Mouse (Mus musculus): ENCODE data around the gene Hist1h4h.
"Not testable (repeated sequence)": the region's sequence is repeated elsewhere in the genome, so short reads cannot be mapped to it uniquely, and the experiment has no call there.

The Hist1h4h gene

GRCm38 (mm10) chr13:23535137-23536075 lies 4.6 kb downstream of the Hist1h4h start, which contains the start of gene Hist1h3g:
Gene Hist1h3g, plus strand, starts transcription at chr13:23535422.
- DNase-seq (ENCODE audit: low spot score): peak; percentile 87

GRCm38 (mm10) chr13:23536076-23536822 lies 5.4 kb downstream of the Hist1h4h start:
- no peak for DNase-seq (ENCODE audit: low spot score)

GRCm38 (mm10) chr13:23537006-23537710 lies 6.3 kb downstream of the Hist1h4h start:
- DNase-seq (ENCODE audit: low spot score): no peak

GRCm38 (mm10) chr13:23538249-23538648 lies 7.4 kb downstream of the Hist1h4h start:
- DNase-seq (ENCODE audit: low spot score): no peak

GRCm38 (mm10) chr13:23539821-23540220 lies 9.0 kb downstream of the Hist1h4h start:
- not testable (repeated sequence) for DNase-seq (ENCODE audit: low spot score)

GRCm38 (mm10) chr13:23541497-23541896 lies 10.6 kb downstream of the Hist1h4h start:
- no peak for DNase-seq (ENCODE audit: low spot score)

GRCm38 (mm10) chr13:23542225-23542980 lies 11.6 kb downstream of the Hist1h4h start:
- not testable (repeated sequence) for DNase-seq (ENCODE audit: low spot score)

- peak; percentile 59 for DNase-seq (ENCODE audit: low spot score)
Observed at GRCm38 (mm10) chr13:23542999-23543607, 12.3 kb downstream of the Hist1h4h start, which contains the start of gene Hist1h2bh. Gene Hist1h2bh, minus strand, starts transcription at chr13:23543392.

GRCm38 (mm10) chr13:23543965-23544786 lies 13.3 kb downstream of the Hist1h4h start, which contains the start of gene Hist1h3f:
Gene Hist1h3f, plus strand, starts transcription at chr13:23544052.
- peak; percentile 62 for DNase-seq (ENCODE audit: low spot score)

- DNase-seq (ENCODE audit: low spot score): not testable (repeated sequence)
Observed at GRCm38 (mm10) chr13:23544787-23545120, 13.9 kb downstream of the Hist1h4h start.

- no peak for DNase-seq (ENCODE audit: low spot score)
Observed at GRCm38 (mm10) chr13:23546694-23547093, 15.8 kb downstream of the Hist1h4h start.

GRCm38 (mm10) chr13:23550761-23551145 lies 19.9 kb downstream of the Hist1h4h start:
- DNase-seq (ENCODE audit: low spot score): no peak

- DNase-seq (ENCODE audit: low spot score): peak; percentile 89
Observed at GRCm38 (mm10) chr13:23551146-23551834, 20.4 kb downstream of the Hist1h4h start, which contains the start of gene Hist1h4f. Gene Hist1h4f, minus strand, starts transcription at chr13:23551648.

GRCm38 (mm10) chr13:23551931-23552914 lies 21.4 kb downstream of the Hist1h4h start:
- no peak for DNase-seq (ENCODE audit: low spot score)

- no peak for DNase-seq (ENCODE audit: low spot score)
Observed at GRCm38 (mm10) chr13:23552962-23553361, 22.1 kb downstream of the Hist1h4h start, which contains the start of gene Hist1h1d. Gene Hist1h1d, plus strand, starts transcription at chr13:23553262.

GRCm38 (mm10) chr13:23554393-23554792 lies 23.5 kb downstream of the Hist1h4h start:
- no peak for DNase-seq (ENCODE audit: low spot score)

- peak; percentile 80 for DNase-seq (ENCODE audit: low spot score)
Observed at GRCm38 (mm10) chr13:23554925-23555838, 24.3 kb downstream of the Hist1h4h start.
